Mouse (Mus musculus): Measurements from ENCODE around the gene Rph3al.

GRCm38 (mm10) chr11:75957124-75957832 is 19.0 kb upstream of the Rph3al start:
- TF ChIP-seq ZNF384 (IDR thresholded peaks at IDR 0.05; ENCODE audit: low read depth, low read length) (no peak), ZC3H11A (IDR thresholded peaks at IDR 0.05; ENCODE audit: borderline replicate concordance, low read depth, low read length) (no peak), CHD2 (IDR thresholded peaks at IDR 0.05; ENCODE audit: low read depth, low read length) (no peak)
